Mouse (Mus musculus): Measurements from ENCODE around the gene S100a9.
A peak's percentile ranks its signal among the peaks of the same experiment; 100 is the strongest.

S100a9 gene

GRCm38 (mm10) chr3:90695613-90696012 is at the start of gene S100a9:
Gene S100a9, minus strand, starts transcription at chr3:90695721.
- no peak for DNase-seq (ENCODE audit: low spot score)

- DNase-seq (ENCODE audit: low spot score): no peak
Observed at GRCm38 (mm10) chr3:90726606-90727005, 31.1 kb upstream of the S100a9 start, which contains the start of gene Pglyrp4. Gene Pglyrp4, plus strand, starts transcription at chr3:90726906.

GRCm38 (mm10) chr3:90709591-90710460 is 14.3 kb upstream of the S100a9 start:
- DNase-seq (ENCODE audit: low spot score): peak; percentile 83

GRCm38 (mm10) chr3:90708523-90709202 is 13.1 kb upstream of the S100a9 start:
- peak; percentile 2 for DNase-seq (ENCODE audit: low spot score)

- no peak for DNase-seq (ENCODE audit: low spot score)
Observed at GRCm38 (mm10) chr3:90702244-90702643, 6.7 kb upstream of the S100a9 start.

- no peak for DNase-seq (ENCODE audit: low spot score)
Observed at GRCm38 (mm10) chr3:90693496-90693895, 2.0 kb downstream of the S100a9 start.

GRCm38 (mm10) chr3:90686835-90687234 is 8.7 kb downstream of the S100a9 start:
- no peak for DNase-seq (ENCODE audit: low spot score)

GRCm38 (mm10) chr3:90683929-90684328 is 11.6 kb downstream of the S100a9 start:
- no peak for DNase-seq (ENCODE audit: low spot score)

GRCm38 (mm10) chr3:90678656-90679055 is 16.9 kb downstream of the S100a9 start:
- no peak for DNase-seq (ENCODE audit: low spot score)

- no peak for DNase-seq (ENCODE audit: low spot score)
Observed at GRCm38 (mm10) chr3:90668846-90669245, 26.7 kb downstream of the S100a9 start, which contains the start of gene S100a8. Gene S100a8, plus strand, starts transcription at chr3:90668978.

GRCm38 (mm10) chr3:90664219-90664618 is 31.3 kb downstream of the S100a9 start:
- no peak for DNase-seq (ENCODE audit: low spot score)

GRCm38 (mm10) chr3:90659364-90660044 is 36.0 kb downstream of the S100a9 start:
- no peak for DNase-seq (ENCODE audit: low spot score)

- DNase-seq (ENCODE audit: low spot score): no peak
Observed at GRCm38 (mm10) chr3:90657405-90657804, 38.1 kb downstream of the S100a9 start.

GRCm38 (mm10) chr3:90653717-90654116 is 41.8 kb downstream of the S100a9 start, which contains the start of gene S100a7a:
Gene S100a7a, plus strand, starts transcription at chr3:90654017.
- DNase-seq (ENCODE audit: low spot score): no peak

- DNase-seq (ENCODE audit: low spot score): peak; percentile 74
Observed at GRCm38 (mm10) chr3:90652878-90653508, 42.5 kb downstream of the S100a9 start.

- no peak for DNase-seq (ENCODE audit: low spot score)
Observed at GRCm38 (mm10) chr3:90649832-90650231, 45.7 kb downstream of the S100a9 start.

GRCm38 (mm10) chr3:90648981-90649380 is 46.5 kb downstream of the S100a9 start:
- peak; percentile 40 for DNase-seq (ENCODE audit: low spot score)

- DNase-seq (ENCODE audit: low spot score): no peak
Observed at GRCm38 (mm10) chr3:90647291-90647690, 48.2 kb downstream of the S100a9 start.

GRCm38 (mm10) chr3:90644220-90644619 is 51.3 kb downstream of the S100a9 start:
- DNase-seq (ENCODE audit: low spot score): no peak

Data from left cerebral cortex, adult 11 months (tissue).